Mouse (Mus musculus) common myeloid progenitor, adult 5-6 weeks (primary cell): Measurements from ENCODE around the gene Gspt2. TPM values are rescaled to one million over a fixed set of nuclear protein-coding genes. Genes with fewer than 3 reads are reported as not detected.

Source experiments
- ATAC-seq: replicated peaks from 2 replicates; pipeline ENCODE4 v1.8.0; 2016; ENCODE audit warnings: low read depth, mild to moderate bottlenecking, moderate TSS enrichment, inconsistent platforms; ENCODE audit not compliant: poor library complexity, severe bottlenecking
- total RNA-seq: library from RNA; stranded (forward); fragments of 200-1000, 187-1606 nt; gene quantifications from 2 replicates; pipeline ENCODE4 v1.2.3, GENCODE M21; 2017

Gene Gspt2
- 6.1 and 6.5 TPM in 2 replicates for total RNA-seq

GRCm38 (mm10) chrX:94635961-94636563 is at the start of gene Gspt2:
Gene Gspt2, plus strand, starts transcription at chrX:94636069.
- peak; percentile 96 for ATAC-seq

- ATAC-seq, result peak; percentile 100
These were observed 10.8 kb upstream of the Gspt2 start for GRCm38 (mm10) chrX:94624835-94625803.

DNA sequence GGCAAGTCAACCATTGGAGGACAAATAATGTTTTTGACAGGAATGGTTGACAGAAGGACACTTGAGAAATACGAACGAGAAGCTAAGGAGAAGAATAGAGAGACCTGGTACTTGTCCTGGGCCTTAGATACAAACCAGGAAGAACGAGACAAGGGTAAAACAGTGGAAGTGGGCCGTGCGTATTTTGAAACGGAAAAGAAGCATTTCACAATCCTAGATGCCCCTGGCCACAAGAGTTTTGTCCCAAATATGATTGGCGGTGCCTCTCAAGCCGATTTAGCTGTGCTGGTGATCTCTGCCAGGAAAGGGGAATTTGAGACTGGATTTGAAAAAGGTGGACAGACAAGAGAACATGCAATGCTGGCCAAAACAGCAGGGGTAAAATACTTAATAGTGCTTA is 1.0 kb downstream of the Gspt2 start:
- ATAC-seq, result 0 out of 2 replicates have a peak, but pooled peaks have one; percentile 35

DNA sequence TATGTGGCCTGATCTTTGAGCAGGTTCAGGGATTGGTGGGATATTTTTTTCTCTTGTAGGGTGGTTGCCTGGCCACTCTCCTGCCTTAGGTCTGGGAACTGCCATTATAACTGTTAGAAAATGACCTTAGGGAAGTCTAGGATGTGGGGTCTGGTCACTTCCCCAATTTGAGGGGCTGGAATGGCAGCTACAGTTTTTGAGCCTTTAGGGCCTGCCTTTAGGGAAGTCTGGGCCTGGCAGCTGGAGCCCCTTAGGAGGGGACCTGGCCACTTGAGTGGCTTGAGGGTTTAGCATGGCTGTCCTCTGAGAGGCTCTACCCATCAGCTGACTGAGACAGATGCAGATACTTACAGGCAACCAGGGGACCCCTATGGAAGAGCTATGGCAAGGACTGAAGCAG is 12.7 kb downstream of the Gspt2 start:
- no peak for ATAC-seq

- peak; percentile 52; the same call in 1 of the 2 replicates for ATAC-seq
These were observed 21.9 kb downstream of the Gspt2 start for GRCm38 (mm10) chrX:94657734-94658133.

- no peak for ATAC-seq
These were observed 34.9 kb downstream of the Gspt2 start for GRCm38 (mm10) chrX:94670814-94671213.

- ATAC-seq, result no peak
These were observed 39.1 kb downstream of the Gspt2 start for GRCm38 (mm10) chrX:94674977-94675376.

DNA sequence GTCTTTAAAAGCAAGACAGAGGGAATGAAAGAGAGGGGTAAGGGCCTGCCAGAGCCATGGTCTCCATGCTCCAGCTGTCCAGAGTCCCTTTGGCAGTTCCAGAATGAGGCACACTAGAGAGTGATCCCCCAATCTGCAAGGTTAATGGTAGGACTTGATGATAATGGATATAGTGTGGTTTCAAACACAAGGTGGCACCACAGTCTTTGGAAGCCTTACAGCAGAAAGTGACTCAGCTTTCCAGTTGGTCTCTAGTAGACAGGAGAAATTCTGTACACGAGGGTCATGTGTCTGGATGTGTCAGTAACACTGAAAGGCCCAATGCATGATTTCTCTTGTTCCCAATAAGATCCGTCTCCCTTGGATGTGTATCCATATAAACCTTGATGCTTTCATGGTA is 45.7 kb downstream of the Gspt2 start:
- peak; percentile 83 for ATAC-seq

- peak; percentile 97 for ATAC-seq
These were observed 53.7 kb downstream of the Gspt2 start for GRCm38 (mm10) chrX:94689593-94689992.

Other genes starting within 250 kb of the Gspt2 start
- 8.2 and 9.8 TPM in 2 replicates for gene Maged1, start 93.9 kb upstream of the Gspt2 start, total RNA-seq
- 6.9 and 10.1 TPM in 2 replicates for gene Zxdb, start 88.5 kb downstream of the Gspt2 start, total RNA-seq